Mouse (Mus musculus) neural tube, embryonic 13.5 days (tissue): Measurements from ENCODE around the gene Gm13276. TPM values are rescaled to one million over a fixed set of nuclear protein-coding genes. Genes with fewer than 3 reads are reported as not detected.

Experiments used
- polyA plus RNA-seq: library from polyadenylated mRNA; unstranded; fragments of >200 nt; fragmentation: Nextera tagmentation; extraction: Ambion mirVana; gene quantifications from 2 replicates; pipeline ENCODE4 v1.2.1, GENCODE M21; 2015

The Gm13276 gene
- polyA plus RNA-seq, 1 experiment from 2014 or later, result not detected

Other genes starting within 250 kb of the Gm13276 start
- gene Ifna15, start 227.5 kb upstream of the Gm13276 start, polyA plus RNA-seq, result not detected in 2 replicates
- not detected in 2 replicates for gene Ifna14, start 213.9 kb upstream of the Gm13276 start, polyA plus RNA-seq
- not detected in 2 replicates for gene Ifna9, start 193.3 kb upstream of the Gm13276 start, polyA plus RNA-seq
- not detected in 2 replicates for gene Ifna12, start 182.3 kb upstream of the Gm13276 start, polyA plus RNA-seq
- not detected in 2 replicates for gene C87499, start 151.3 kb upstream of the Gm13276 start, polyA plus RNA-seq
- gene Ifna13, start 141.2 kb upstream of the Gm13276 start, polyA plus RNA-seq, result not detected in 2 replicates
- gene Ifna16, start 108.8 kb upstream of the Gm13276 start, polyA plus RNA-seq, result not detected in 2 replicates
- gene Ifna2, start 101.8 kb upstream of the Gm13276 start, polyA plus RNA-seq, result not detected in 2 replicates
- not detected in 2 replicates for gene Ifnab, start 94.3 kb upstream of the Gm13276 start, polyA plus RNA-seq
- 1.3 and 1.5 TPM in 2 replicates for gene Gm26566, start 63.9 kb upstream of the Gm13276 start, polyA plus RNA-seq
- 126 and 128 TPM in 2 replicates for gene Klhl9, start 63.2 kb upstream of the Gm13276 start, polyA plus RNA-seq
- gene Gm13271, start 30.8 kb upstream of the Gm13276 start, polyA plus RNA-seq, result not detected in 2 replicates
- gene Gm13283, start 25.6 kb upstream of the Gm13276 start, polyA plus RNA-seq, result not detected in 2 replicates
- not detected in 2 replicates for gene Gm13290, start 11.9 kb upstream of the Gm13276 start, polyA plus RNA-seq
- gene Gm13289, start 8.8 kb upstream of the Gm13276 start, polyA plus RNA-seq, result not detected in 2 replicates
- gene Gm13272, start 5.9 kb upstream of the Gm13276 start, polyA plus RNA-seq, result not detected in 2 replicates
- not detected in 2 replicates for gene Ifnz, start 3.6 kb upstream of the Gm13276 start, polyA plus RNA-seq
- gene Gm13277, start 2.9 kb downstream of the Gm13276 start, polyA plus RNA-seq, result not detected in 2 replicates
- gene Gm13278, start 5.8 kb downstream of the Gm13276 start, polyA plus RNA-seq, result not detected in 2 replicates
- not detected in 2 replicates for gene Gm13275, start 8.8 kb downstream of the Gm13276 start, polyA plus RNA-seq
- not detected in 2 replicates for gene Gm13279, start 11.7 kb downstream of the Gm13276 start, polyA plus RNA-seq
- gene Gm13285, start 14.0 kb downstream of the Gm13276 start, polyA plus RNA-seq, result 0.32 TPM in 1 of 2 replicates, not detected in the other
- gene Gm13287, start 17.5 kb downstream of the Gm13276 start, polyA plus RNA-seq, result not detected in 2 replicates
- not detected in 2 replicates for gene Gm13288, start 19.8 kb downstream of the Gm13276 start, polyA plus RNA-seq
- gene Ifna7, start 30.5 kb downstream of the Gm13276 start, polyA plus RNA-seq, result not detected in 2 replicates
- gene Ifna11, start 34.2 kb downstream of the Gm13276 start, polyA plus RNA-seq, result not detected in 2 replicates
- gene Ifna6, start 41.7 kb downstream of the Gm13276 start, polyA plus RNA-seq, result not detected in 2 replicates
- not detected in 2 replicates for gene Ifna5, start 49.8 kb downstream of the Gm13276 start, polyA plus RNA-seq
- gene Ifna4, start 56.2 kb downstream of the Gm13276 start, polyA plus RNA-seq, result not detected in 2 replicates
- not detected in 2 replicates for gene Ifna1, start 64.4 kb downstream of the Gm13276 start, polyA plus RNA-seq
- gene Ifne, start 94.5 kb downstream of the Gm13276 start, polyA plus RNA-seq, result not detected in 2 replicates